Mouse (Mus musculus) liver, adult 2 months (tissue): ENCODE results near the gene Nepn. TPM values are rescaled to one million over a fixed set of nuclear protein-coding genes. Genes with fewer than 3 reads are reported as not detected.

Source experiments
- DNase-seq: peaks from one replicate; pipeline ENCODE4 v3.0.0-alpha.2; 2011; ENCODE audit warnings: low read depth, low spot score; ENCODE audit errors: extremely low read depth
- H3K27ac ChIP-seq: fragments of 200-500 bp; replicated peaks from 2 replicates; pipeline ENCODE4 v1.5.1; 2012; ENCODE audit warnings: low read depth, mild to moderate bottlenecking, control low read depth, inconsistent platforms, low read length; ENCODE audit not compliant: insufficient read depth
- H3K27me3 ChIP-seq: fragments of 200-500 bp; 2 replicates; pipeline ENCODE4 v1.6.1; 2012; ENCODE audit warnings: mild to moderate bottlenecking, moderate library complexity, low read length, inconsistent platforms; ENCODE audit not compliant: control insufficient read depth, insufficient read depth
- H3K36me3 ChIP-seq: fragments of 200-500 bp; 2 replicates; pipeline ENCODE4 v1.6.1; 2012; ENCODE audit warnings: low read length, inconsistent platforms; ENCODE audit not compliant: control insufficient read depth, insufficient read depth
- H3K4me1 ChIP-seq: fragments of 200-500 bp; 2 replicates; pipeline ENCODE4 v1.6.1; 2011; ENCODE audit warnings: low read length; ENCODE audit not compliant: control insufficient read depth, insufficient read depth
- H3K4me3 ChIP-seq: fragments of 200-500 bp; 2 replicates; pipeline ENCODE4 v1.5.1; 2011; ENCODE audit warnings: low read depth, mild to moderate bottlenecking, control low read depth, low read length, moderate library complexity; ENCODE audit not compliant: insufficient read depth
- H3K79me2 ChIP-seq: fragments of 200-500 bp; 2 replicates; pipeline ENCODE4 v1.6.1; 2012; ENCODE audit warnings: inconsistent platforms, mild to moderate bottlenecking, low read length, moderate library complexity; ENCODE audit not compliant: control insufficient read depth, insufficient read depth
- H3K9ac ChIP-seq: fragments of 200-500 bp; 2 replicates; pipeline ENCODE4 v1.6.1; 2012; ENCODE audit warnings: low read depth, mild to moderate bottlenecking, control low read depth, inconsistent platforms, low read length
- CTCF ChIP-seq: fragments of 200-500 bp; IDR thresholded peaks from 2 replicates; pipeline ENCODE4 v1.5.1; 2011; ENCODE audit warnings: low read depth, low read length, control low read depth
- POLR2A ChIP-seq: fragments of 200-500 bp; IDR thresholded peaks from 2 replicates; pipeline ENCODE4 v1.6.1; 2011; ENCODE audit warnings: low read length, control low read depth; ENCODE audit not compliant: insufficient read depth; ENCODE audit errors: extremely low read depth
- WGBS: fragments of 180-500 bp; shearing (Covaris S2); methylation state at CpG from one replicate; pipeline ENCODE4 v1.1.7; 2018; 5-methylcytosine and 5-hydroxymethylcytosine counted together
- polyA plus RNA-seq: library from polyadenylated mRNA; depleted of rRNA; stranded (reverse); fragments of >200 nt; gene quantifications from 2 replicates; pipeline ENCODE4 v1.2.3, GENCODE M21; 2012
- total RNA-seq: library from RNA; depleted of rRNA; stranded (reverse); fragments of >200 nt; gene quantifications from 2 replicates; pipeline ENCODE4 v1.2.3, GENCODE M21; 2014

Nepn gene
- total and polyA plus RNA-seq, 2 experiments = not detected

- H3K27ac ChIP-seq = peak overlapping the region; percentile 62
- H3K27me3 ChIP-seq = no peaks in the 10 kb centered on the region
- peak overlapping the region; percentile 93 for H3K9ac ChIP-seq
- peaks cover 19% of the 10 kb centered on the region; the same call in 1 of the 2 replicates for H3K4me1 ChIP-seq
- H3K36me3 ChIP-seq = no peaks in the 10 kb centered on the region
- H3K4me3 ChIP-seq = peak overlapping the region; percentile 89
- DNase-seq = peak; percentile 33
- TF ChIP-seq CTCF = no peak
- TF ChIP-seq POLR2A = no peak
- peaks cover 9% of the 10 kb centered on the region for H3K79me2 ChIP-seq
- WGBS = 1% methylated on average over 19 of the region's 19 CpGs
Observed at GRCm38 (mm10) chr10:52381321-52381801, 7.4 kb upstream of the Nepn start.

GRCm38 (mm10) chr10:52381845-52382591 lies 6.8 kb upstream of the Nepn start, which contains the start of gene Gopc:
Gene Gopc, minus strand, starts transcription at chr10:52382124.
- H3K36me3 ChIP-seq = no peaks in the 10 kb centered on the region
- TF ChIP-seq CTCF (no peak), POLR2A (peak; percentile 82)
- no peaks in the 10 kb centered on the region for H3K27me3 ChIP-seq
- H3K27ac ChIP-seq = peak within 1 kb of the TSS; percentile 99
- peak; percentile 88 for DNase-seq
- peak within 1 kb of the TSS; percentile 95 for H3K4me3 ChIP-seq
- peak within 1 kb of the TSS; percentile 95 for H3K9ac ChIP-seq
- peaks cover 9% of the 10 kb centered on the region for H3K79me2 ChIP-seq
- under 1% methylated on average over 64 of the region's 71 CpGs for WGBS
- peaks cover 19% of the 10 kb centered on the region; the same call in 1 of the 2 replicates for H3K4me1 ChIP-seq

GRCm38 (mm10) chr10:52383022-52383421 lies 5.8 kb upstream of the Nepn start:
- no peaks in the 10 kb centered on the region for H3K27me3 ChIP-seq
- H3K36me3 ChIP-seq = no peaks in the 10 kb centered on the region
- peak overlapping the region; percentile 61 for H3K27ac ChIP-seq
- peak; percentile 69 for DNase-seq
- H3K79me2 ChIP-seq = peaks cover 9% of the 10 kb centered on the region
- H3K4me3 ChIP-seq = peak overlapping the region; percentile 95; the same call in 1 of the 2 replicates
- H3K4me1 ChIP-seq = peaks cover 18% of the 10 kb centered on the region; the same call in 1 of the 2 replicates
- WGBS = 23% methylated on average over 6 of the region's 6 CpGs
- peak overlapping the region; percentile 51 for H3K9ac ChIP-seq
- TF ChIP-seq CTCF (no peak), POLR2A (no peak)

DNA sequence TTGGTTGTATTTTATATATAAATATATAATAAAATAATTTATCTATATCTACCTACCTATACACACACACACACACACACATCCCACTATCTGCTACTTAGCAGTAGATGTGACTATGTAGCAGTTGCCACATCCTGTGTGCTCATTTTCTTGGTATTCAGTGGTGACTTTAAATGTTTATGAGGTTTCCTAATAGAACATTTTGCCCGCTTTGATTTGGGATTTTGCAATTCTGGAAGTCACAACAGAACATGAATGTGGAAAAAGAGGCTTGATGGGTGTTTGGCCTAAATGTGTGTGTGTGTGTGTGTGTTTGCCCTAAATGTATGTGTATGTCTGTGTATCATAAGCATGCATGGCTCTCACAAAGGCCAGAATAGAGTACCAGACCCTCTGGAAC lies 5.2 kb upstream of the Nepn start:
- no peaks in the 10 kb centered on the region for H3K27me3 ChIP-seq
- H3K79me2 ChIP-seq = peaks cover 9% of the 10 kb centered on the region
- H3K4me1 ChIP-seq = peaks cover 14% of the 10 kb centered on the region; the same call in 1 of the 2 replicates
- no peak overlapping the region for H3K27ac ChIP-seq
- no peaks in the 10 kb centered on the region for H3K36me3 ChIP-seq
- no peak overlapping the region for H3K4me3 ChIP-seq
- TF ChIP-seq CTCF (no peak), POLR2A (no peak)
- 20% methylated on average over 1 of the region's 1 CpGs for WGBS
- H3K9ac ChIP-seq = no peak overlapping the region
- peak; percentile 27 for DNase-seq

- no peak overlapping the region for H3K9ac ChIP-seq
- no peak overlapping the region for H3K4me3 ChIP-seq
- no peaks in the 10 kb centered on the region for H3K36me3 ChIP-seq
- peaks cover 12% of the 10 kb centered on the region; the same call in 1 of the 2 replicates for H3K4me1 ChIP-seq
- 65% methylated on average over 8 of the region's 8 CpGs for WGBS
- no peak overlapping the region for H3K27ac ChIP-seq
- no peaks in the 10 kb centered on the region for H3K27me3 ChIP-seq
- TF ChIP-seq CTCF (peak; percentile 68), POLR2A (no peak)
- peak; percentile 54 for DNase-seq
- peaks cover 9% of the 10 kb centered on the region for H3K79me2 ChIP-seq
Observed at GRCm38 (mm10) chr10:52384823-52385610, 3.8 kb upstream of the Nepn start.
